Mouse (Mus musculus): ENCODE measurements around the gene Xab2. TPM values are rescaled to one million over a fixed set of nuclear protein-coding genes. Genes with fewer than 3 reads are reported as not detected.

Gene Xab2
- total and polyA plus RNA-seq, 3 experiments, result 49.9 to 60.7 (median 57.1) TPM

GRCm38 (mm10) chr8:3628014-3628413 lies 6.9 kb upstream of the Xab2 start:
- H3K9ac ChIP-seq (ENCODE audit: insufficient read depth, low read depth), result no peak overlapping the region
- H3K27ac ChIP-seq (ENCODE audit: insufficient read depth, low read depth), result no peak overlapping the region
- no peak overlapping the region for H3K4me2 ChIP-seq (ENCODE audit: insufficient read depth, low read depth, poor library complexity, severe bottlenecking)
- H3K9me3 ChIP-seq (replicated peaks; ENCODE audit: low read length), result no peaks in the 10 kb centered on the region
- dilution Hi-C loops (cut with MboI; ENCODE audit: extremely low pct_ligation_motif_present, extremely low pct_unique_long_range_greater_than_20kb, low sequenced_read_pairs), result no loop called here
- in situ Hi-C loops (cut with MboI; ENCODE audit: low pct_ligation_motif_present, low pct_unique_long_range_greater_than_20kb, low sequenced_read_pairs), result loop anchor here (5.0 to 10.0 kb wide), 2 partner anchors 44 to 53 kb away; partner anchors contain the start of gene Fcor
- peak; percentile 64 for DNase-seq (ENCODE audit: extremely low read depth)
- H3K79me2 ChIP-seq (replicated peaks; ENCODE audit: control insufficient read depth, extremely low read depth, insufficient read depth, poor library complexity, severe bottlenecking), result peaks cover 16% of the 10 kb centered on the region
- peaks cover 6 to 39% of the 10 kb centered on the region in 2 experiments for H3K36me3 ChIP-seq (replicated peaks in 1 of 2; ENCODE audit: control insufficient read depth in 1 of 2, insufficient read depth in 1 of 2, low read length in 1 of 2)
- peaks cover 2% of the 10 kb centered on the region for H3K27me3 ChIP-seq (replicated peaks)
- H3K4me3 ChIP-seq (replicated peaks in 1 of 3; ENCODE audit: low read depth in 2 of 3, low read length in 2 of 3, poor library complexity in 1 of 3), result no peak overlapping the region
- TF ChIP-seq CHD2 (IDR thresholded peaks at IDR 0.05; ENCODE audit: low read length), result no peak
- TF ChIP-seq CTCF (conservative IDR thresholded peaks at IDR 0.05 in 1 of 2, IDR thresholded peaks at IDR 0.05 in 1 of 2; ENCODE audit: low read depth in 2 of 2, low read length in 2 of 2), result peak; percentile 59 to 69
- no peak for TF ChIP-seq ZKSCAN1 (IDR thresholded peaks at IDR 0.05; ENCODE audit: borderline replicate concordance, low read depth, low read length)
- TF ChIP-seq RAD21 (IDR thresholded peaks at IDR 0.05; ENCODE audit: low read depth, low read length), result peak; percentile 22
- TF ChIP-seq SMC3 (IDR thresholded peaks at IDR 0.05; ENCODE audit: low read depth, low read length), result peak; percentile 66
- H3K4me1 ChIP-seq (ENCODE audit: control insufficient read depth in 1 of 2, insufficient read depth in 2 of 2), result peaks cover 4 to 31% of the 10 kb centered on the region in 2 experiments

- no peak for DNase-seq (ENCODE audit: extremely low read depth)
- no peak overlapping the region for H3K4me2 ChIP-seq (ENCODE audit: insufficient read depth, low read depth, poor library complexity, severe bottlenecking)
- no peak overlapping the region for H3K4me3 ChIP-seq (replicated peaks in 1 of 3; ENCODE audit: low read depth in 2 of 3, low read length in 2 of 3, poor library complexity in 1 of 3)
- H3K27me3 ChIP-seq (replicated peaks), result peaks cover 2% of the 10 kb centered on the region
- H3K36me3 ChIP-seq (replicated peaks in 1 of 2; ENCODE audit: control insufficient read depth in 1 of 2, insufficient read depth in 1 of 2, low read length in 1 of 2), result peaks cover 8 to 36% of the 10 kb centered on the region in 2 experiments
- dilution Hi-C loops (cut with MboI; ENCODE audit: extremely low pct_ligation_motif_present, extremely low pct_unique_long_range_greater_than_20kb, low sequenced_read_pairs), result no loop called here
- H3K27ac ChIP-seq (ENCODE audit: insufficient read depth, low read depth), result no peak overlapping the region
- no peaks in the 10 kb centered on the region for H3K9me3 ChIP-seq (replicated peaks; ENCODE audit: low read length)
- in situ Hi-C loops (cut with MboI; ENCODE audit: low pct_ligation_motif_present, low pct_unique_long_range_greater_than_20kb, low sequenced_read_pairs), result loop anchor here (5.0 to 10.0 kb wide), 2 partner anchors 45 to 52 kb away; partner anchors contain the start of gene Fcor
- no peak overlapping the region for H3K9ac ChIP-seq (ENCODE audit: insufficient read depth, low read depth)
- H3K79me2 ChIP-seq (replicated peaks; ENCODE audit: control insufficient read depth, extremely low read depth, insufficient read depth, poor library complexity, severe bottlenecking), result peaks cover 10% of the 10 kb centered on the region
- TF ChIP-seq ELF1 (IDR thresholded peaks at IDR 0.05; ENCODE audit: low read depth, low read length), result no peak
- peaks cover 6 to 30% of the 10 kb centered on the region in 2 experiments for H3K4me1 ChIP-seq (ENCODE audit: control insufficient read depth in 1 of 2, insufficient read depth in 2 of 2)
These were observed 5.9 kb upstream of the Xab2 start for GRCm38 (mm10) chr8:3626971-3627370.

GRCm38 (mm10) chr8:3625445-3625844 lies 4.3 kb upstream of the Xab2 start, which contains the start of gene Pcp2:
TSS of gene Pcp2 (minus strand) at chr8:3625545.
- dilution Hi-C loops (cut with MboI; ENCODE audit: extremely low pct_ligation_motif_present, extremely low pct_unique_long_range_greater_than_20kb, low sequenced_read_pairs), result no loop called here
- no peak within 1 kb of the TSS for H3K27ac ChIP-seq (ENCODE audit: insufficient read depth, low read depth)

More at GRCm38 (mm10) chr8:3625445-3625844, 4.3 kb upstream of the Xab2 start, which contains the start of gene Pcp2:
- Histone ChIP-seq H3K4me1 (ENCODE audit: control insufficient read depth in 1 of 2, insufficient read depth in 2 of 2) (peaks cover 6 to 24% of the 10 kb centered on the region in 2 experiments), H3K9ac (ENCODE audit: insufficient read depth, low read depth) (no peak within 1 kb of the TSS), H3K79me2 (replicated peaks; ENCODE audit: control insufficient read depth, extremely low read depth, insufficient read depth, poor library complexity, severe bottlenecking) (peaks cover 7% of the 10 kb centered on the region), H3K9me3 (replicated peaks; ENCODE audit: low read length) (no peaks in the 10 kb centered on the region), H3K27me3 (replicated peaks) (peaks cover 2% of the 10 kb centered on the region), H3K4me2 (ENCODE audit: insufficient read depth, low read depth, poor library complexity, severe bottlenecking) (no peak within 1 kb of the TSS), H3K36me3 (replicated peaks in 1 of 2; ENCODE audit: control insufficient read depth in 1 of 2, insufficient read depth in 1 of 2, low read length in 1 of 2) (peaks cover 8 to 36% of the 10 kb centered on the region in 2 experiments), H3K4me3 (replicated peaks in 1 of 3; ENCODE audit: low read depth in 2 of 3, low read length in 2 of 3, poor library complexity in 1 of 3) (no peak within 1 kb of the TSS)
- TF ChIP-seq MAZ (IDR thresholded peaks at IDR 0.05; ENCODE audit: low read depth, low read length) (no peak), USF2 (conservative IDR thresholded peaks at IDR 0.05; ENCODE audit: low read depth, low read length) (no peak), NRF1 (IDR thresholded peaks at IDR 0.05; ENCODE audit: low read depth, low read length) (no peak), SIN3A (IDR thresholded peaks at IDR 0.05; ENCODE audit: low read length) (no peak), ZNF384 (IDR thresholded peaks at IDR 0.05; ENCODE audit: low read depth, low read length) (no peak), ELF1 (IDR thresholded peaks at IDR 0.05; ENCODE audit: low read depth, low read length) (no peak), HCFC1 (IDR thresholded peaks at IDR 0.05; ENCODE audit: low read depth, low read length) (no peak), MEF2A (IDR thresholded peaks at IDR 0.05; ENCODE audit: borderline replicate concordance, low read depth, low read length) (no peak), USF1 (IDR thresholded peaks at IDR 0.05; ENCODE audit: low read depth, low read length) (no peak)
- no peak for DNase-seq (ENCODE audit: extremely low read depth)
- in situ Hi-C loops (cut with MboI; ENCODE audit: low pct_ligation_motif_present, low pct_unique_long_range_greater_than_20kb, low sequenced_read_pairs), result loop anchor here (5.0 to 10.0 kb wide), 2 partner anchors 47 to 51 kb away; partner anchors contain the start of gene Fcor
